Mouse (Mus musculus): ENCODE results near the gene Sypl2. TPM values are rescaled to one million over a fixed set of nuclear protein-coding genes. Genes with fewer than 3 reads are reported as not detected.
"Not testable (repeated sequence)": the region's sequence is repeated elsewhere in the genome, so short reads cannot be mapped to it uniquely, and the experiment has no call there.

The Sypl2 gene
- 0.37 TPM in 1 of 2 replicates, not detected in the other for polyA plus RNA-seq (2011; ENCODE audit: insufficient read depth, insufficient read length, low replicate concordance, missing spikeins)

DNA sequence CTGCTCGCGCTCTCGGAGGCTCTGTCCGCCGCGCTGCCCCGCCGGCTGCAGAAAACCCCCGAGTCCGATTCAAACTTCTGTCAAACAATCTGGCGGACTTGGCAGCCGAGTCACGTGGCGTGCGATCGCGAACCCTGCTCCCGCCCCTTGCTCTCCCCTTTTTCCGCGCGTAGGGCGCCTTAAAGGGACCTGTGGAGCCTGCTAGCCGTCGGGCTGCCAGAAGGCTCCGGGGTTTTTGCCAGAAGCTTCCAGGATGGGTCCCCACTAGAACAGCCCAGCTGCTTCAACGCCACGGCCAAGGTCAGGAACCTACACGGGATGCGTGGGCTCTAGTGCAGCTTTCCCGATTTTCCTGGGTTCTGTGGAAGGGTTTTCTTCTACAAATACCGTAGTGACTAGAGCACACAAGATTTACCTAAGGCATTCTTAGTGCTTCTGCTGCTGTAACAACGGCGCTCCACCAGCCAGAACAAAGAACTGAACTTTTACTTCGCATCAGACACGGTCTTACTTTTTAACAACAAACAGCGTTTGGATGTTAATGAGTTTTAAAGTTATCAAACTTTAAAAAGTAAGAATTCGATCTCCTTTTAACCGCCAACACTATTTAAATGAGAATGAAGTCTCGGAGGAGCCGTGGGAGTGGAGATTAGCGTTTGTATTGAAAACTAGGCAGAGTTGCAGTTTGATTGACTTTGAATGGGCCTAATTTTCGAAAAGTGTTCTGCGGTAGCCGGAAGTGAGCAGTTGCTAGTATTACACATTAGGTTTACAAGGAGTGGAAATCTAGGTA lies at the start of gene Sypl2:
Gene Sypl2 (minus strand): TSS at position 91 of the 793 bp plus-strand sequence.
- WGBS = 6% methylated on average over 44 of the region's 44 CpGs

DNA sequence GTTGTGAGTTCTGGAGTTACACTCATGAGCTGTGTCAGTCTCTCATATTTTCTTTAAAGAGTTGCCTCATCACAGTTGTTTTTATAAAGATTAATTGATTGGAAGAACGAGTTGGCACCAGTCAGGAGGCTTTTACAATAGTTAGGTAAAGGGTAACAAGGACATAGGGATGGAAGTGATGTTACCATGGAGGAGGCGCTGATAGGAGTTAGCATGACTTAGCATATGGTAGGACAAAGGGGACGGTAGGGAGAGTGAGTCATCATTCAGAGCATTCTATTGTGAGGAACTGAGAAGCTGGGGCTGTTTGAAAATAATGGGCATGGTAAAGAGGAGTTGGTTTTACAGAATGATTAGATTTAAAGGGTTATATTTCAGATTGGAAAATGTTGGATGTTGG lies 32.9 kb upstream of the Sypl2 start:
- TF ChIP-seq POLR2A (IDR thresholded peaks at IDR 0.05; ENCODE audit: borderline replicate concordance, control insufficient read depth, low read depth, low read length) = no peak
- TF ChIP-seq CTCF (IDR thresholded peaks at IDR 0.05; ENCODE audit: control insufficient read depth, insufficient read depth, low read length) = no peak
- Histone ChIP-seq H3K4me3 (replicated peaks; ENCODE audit: control insufficient read depth, low read depth, low read length) (no peak overlapping the region), H3K27ac (ENCODE audit: control insufficient read depth, insufficient read depth, low read depth, low read length, poor library complexity) (no peak overlapping the region), H3K4me1 (ENCODE audit: control insufficient read depth, insufficient read depth, low read length) (peaks cover 2% of the 10 kb centered on the region; the same call in 1 of the 2 replicates)
- WGBS = 48% methylated on average over 3 of the region's 3 CpGs

More for the DNA sequence above, at the start of gene Sypl2:
- Histone ChIP-seq H3K4me3 (replicated peaks; ENCODE audit: control insufficient read depth, low read depth, low read length) (no peak within 1 kb of the TSS), H3K4me1 (ENCODE audit: control insufficient read depth, insufficient read depth, low read length) (no peaks in the 10 kb centered on the region), H3K27ac (ENCODE audit: control insufficient read depth, insufficient read depth, low read depth, low read length, poor library complexity) (no peak within 1 kb of the TSS; the same call in 1 of the 2 replicates)
- TF ChIP-seq POLR2A (IDR thresholded peaks at IDR 0.05; ENCODE audit: borderline replicate concordance, control insufficient read depth, low read depth, low read length) = no peak

- TF ChIP-seq POLR2A (IDR thresholded peaks at IDR 0.05; ENCODE audit: borderline replicate concordance, control insufficient read depth, low read depth, low read length) = no peak
- no peak for TF ChIP-seq CTCF (IDR thresholded peaks at IDR 0.05; ENCODE audit: control insufficient read depth, insufficient read depth, low read length)
- H3K4me1 ChIP-seq (ENCODE audit: control insufficient read depth, insufficient read depth, low read length) = peaks cover 2% of the 10 kb centered on the region; the same call in 1 of the 2 replicates
- peak overlapping the region; percentile 76 for H3K4me3 ChIP-seq (replicated peaks; ENCODE audit: control insufficient read depth, low read depth, low read length)
- WGBS = 6% methylated on average over 3 of the region's 3 CpGs
- H3K27ac ChIP-seq (ENCODE audit: control insufficient read depth, insufficient read depth, low read depth, low read length, poor library complexity) = no peak overlapping the region
Observed at GRCm38 (mm10) chr3:108257831-108258500, 31.5 kb upstream of the Sypl2 start.

GRCm38 (mm10) chr3:108256719-108257637 lies 30.5 kb upstream of the Sypl2 start, which contains the start of gene Psma5:
Psma5 (plus strand) TSS chr3:108256926.
- TF ChIP-seq POLR2A (IDR thresholded peaks at IDR 0.05; ENCODE audit: borderline replicate concordance, control insufficient read depth, low read depth, low read length) = peak; percentile 45; the same call in 1 of the 2 replicates
- TF ChIP-seq CTCF (IDR thresholded peaks at IDR 0.05; ENCODE audit: control insufficient read depth, insufficient read depth, low read length) = 0 out of 2 replicates have a peak, but pooled peaks have one; percentile 7
- under 1% methylated on average over 75 of the region's 79 CpGs for WGBS
- peaks cover 2% of the 10 kb centered on the region; the same call in 1 of the 2 replicates for H3K4me1 ChIP-seq (ENCODE audit: control insufficient read depth, insufficient read depth, low read length)
- peak within 1 kb of the TSS; percentile 78 for H3K27ac ChIP-seq (ENCODE audit: control insufficient read depth, insufficient read depth, low read depth, low read length, poor library complexity)
- H3K4me3 ChIP-seq (replicated peaks; ENCODE audit: control insufficient read depth, low read depth, low read length) = peak within 1 kb of the TSS; percentile 90

GRCm38 (mm10) chr3:108246857-108247256 lies 20.4 kb upstream of the Sypl2 start:
- H3K27ac ChIP-seq (ENCODE audit: control insufficient read depth, insufficient read depth, low read depth, low read length, poor library complexity) = no peak overlapping the region
- H3K4me3 ChIP-seq (replicated peaks; ENCODE audit: control insufficient read depth, low read depth, low read length) = no peak overlapping the region
- TF ChIP-seq CTCF (IDR thresholded peaks at IDR 0.05; ENCODE audit: control insufficient read depth, insufficient read depth, low read length) (no peak), POLR2A (IDR thresholded peaks at IDR 0.05; ENCODE audit: borderline replicate concordance, control insufficient read depth, low read depth, low read length) (no peak)
- no peaks in the 10 kb centered on the region for H3K4me1 ChIP-seq (ENCODE audit: control insufficient read depth, insufficient read depth, low read length)
- 34% methylated on average over 2 of the region's 2 CpGs for WGBS

DNA sequence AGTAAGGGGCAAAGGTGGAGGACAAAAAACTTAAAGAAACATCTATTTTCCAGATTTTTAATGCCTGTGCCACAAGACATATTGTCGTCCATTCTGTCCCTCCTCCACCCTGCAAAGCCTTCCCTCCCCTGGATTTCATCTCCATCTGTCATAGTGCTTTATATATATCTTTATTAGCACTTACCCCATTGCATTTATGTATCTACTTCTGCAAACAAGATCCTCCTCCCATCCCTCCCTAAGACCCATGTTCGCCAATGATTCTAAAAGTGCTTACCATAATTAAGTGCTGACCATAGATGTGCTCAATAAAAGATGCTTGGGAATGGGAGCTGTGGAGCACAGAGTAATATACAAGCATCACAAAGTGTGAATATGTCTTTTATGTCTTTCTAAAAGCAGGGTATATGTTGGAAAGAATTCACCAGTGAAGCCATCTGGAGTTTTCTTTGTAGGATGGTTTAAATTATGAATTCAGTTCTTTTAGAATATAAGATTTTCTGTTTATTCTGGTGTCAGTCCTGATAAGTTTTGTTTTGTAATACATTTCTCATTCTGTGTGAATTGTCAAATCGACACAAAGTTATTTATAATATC lies 14.9 kb upstream of the Sypl2 start:
- no peaks in the 10 kb centered on the region for H3K4me1 ChIP-seq (ENCODE audit: control insufficient read depth, insufficient read depth, low read length)
- H3K4me3 ChIP-seq (replicated peaks; ENCODE audit: control insufficient read depth, low read depth, low read length) = no peak overlapping the region
- H3K27ac ChIP-seq (ENCODE audit: control insufficient read depth, insufficient read depth, low read depth, low read length, poor library complexity) = no peak overlapping the region
- TF ChIP-seq POLR2A (IDR thresholded peaks at IDR 0.05; ENCODE audit: borderline replicate concordance, control insufficient read depth, low read depth, low read length) (no peak), CTCF (IDR thresholded peaks at IDR 0.05; ENCODE audit: control insufficient read depth, insufficient read depth, low read length) (no peak)
- 84% methylated on average over 3 of the region's 3 CpGs for WGBS

DNA sequence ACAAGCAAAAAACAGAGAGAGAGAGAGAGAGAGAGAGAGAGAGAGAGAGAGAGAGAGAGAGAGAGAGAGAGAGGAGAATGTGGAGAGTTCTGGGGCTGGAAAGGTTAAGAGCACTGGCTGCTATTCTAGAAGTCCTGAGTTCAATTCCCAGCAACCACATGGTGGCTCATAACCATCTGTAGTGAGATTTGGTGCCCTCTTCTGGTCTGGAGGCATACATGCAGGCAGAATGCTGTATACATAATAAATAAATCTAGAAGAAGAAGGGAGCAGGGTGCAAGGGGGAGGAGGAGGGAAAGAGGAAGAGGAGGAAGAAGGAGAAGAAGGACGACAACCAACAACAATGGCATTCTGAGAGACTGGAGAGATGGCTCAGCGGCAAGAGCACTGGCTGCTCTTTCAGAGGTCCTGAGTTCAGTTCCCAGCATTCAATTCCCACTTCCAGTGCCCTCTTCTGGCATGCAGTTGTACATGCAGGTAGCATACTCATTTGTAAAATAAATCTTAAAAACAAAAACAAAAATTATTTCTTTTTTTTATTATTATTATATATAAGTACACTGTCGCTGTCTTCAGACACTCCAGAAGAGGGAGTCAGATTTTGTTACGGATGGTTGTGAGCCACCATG lies 11.1 kb upstream of the Sypl2 start:
- not testable (repeated sequence) for H3K4me3 ChIP-seq (replicated peaks; ENCODE audit: control insufficient read depth, low read depth, low read length); H3K27ac ChIP-seq (ENCODE audit: control insufficient read depth, insufficient read depth, low read depth, low read length, poor library complexity); H3K4me1 ChIP-seq (ENCODE audit: control insufficient read depth, insufficient read depth, low read length)
- WGBS = 75% methylated on average over 4 of the region's 4 CpGs

Measured in bone marrow, adult 2 months (tissue).